Mouse (Mus musculus): ENCODE measurements around the gene Trappc1. TPM values are rescaled to one million over a fixed set of nuclear protein-coding genes. Genes with fewer than 3 reads are reported as not detected.

Gene Trappc1
- total RNA-seq, 2 experiments from 2014 or later, result 67.1 to 69.1 TPM

DNA sequence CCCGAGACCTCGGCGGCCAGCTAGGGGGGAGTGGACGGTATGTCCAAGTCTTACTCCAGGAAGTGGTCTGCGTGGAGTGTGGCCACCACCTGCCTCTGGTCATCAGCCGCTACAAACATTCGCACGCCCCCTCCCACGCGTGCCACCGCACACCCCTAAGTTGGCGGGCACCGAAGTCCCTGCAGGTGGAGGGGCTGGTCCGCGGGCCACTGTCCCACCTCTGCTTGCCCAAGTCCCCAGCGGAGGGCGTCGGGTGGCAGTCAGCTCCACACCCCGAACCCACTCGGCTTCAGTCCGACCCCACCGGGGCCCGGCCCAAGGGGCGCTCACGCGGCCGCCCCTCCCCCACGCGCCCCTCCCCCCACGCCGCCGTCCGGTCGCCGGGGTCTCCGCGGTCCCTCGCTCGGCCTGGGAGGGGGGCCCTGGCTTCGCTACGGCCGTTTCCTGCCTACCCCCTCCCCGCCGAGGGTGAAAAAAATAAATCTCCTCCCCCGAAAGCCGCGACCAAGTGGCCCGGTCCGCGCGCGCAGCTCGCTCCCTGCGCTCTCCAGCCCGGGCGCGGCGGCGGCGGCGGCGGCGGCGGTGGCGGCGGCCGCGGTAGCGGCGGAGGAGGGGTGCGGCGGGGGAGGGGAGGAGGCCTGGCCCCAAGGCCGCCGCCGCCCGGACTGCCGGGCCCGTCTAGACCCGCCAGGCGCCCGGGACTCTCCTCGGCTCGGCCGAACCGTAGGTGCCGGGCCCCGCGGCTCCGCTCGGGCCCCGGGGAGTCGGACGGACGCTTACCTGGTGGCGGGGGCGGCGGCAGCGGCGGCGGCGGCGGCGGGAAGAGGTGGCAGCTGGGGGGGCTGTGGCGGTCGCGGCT lies 44.8 kb downstream of the Trappc1 start:
- intact Hi-C loops (cut with DNase I), result no loop called here
- DNase-seq, result peak; percentile 50

DNA sequence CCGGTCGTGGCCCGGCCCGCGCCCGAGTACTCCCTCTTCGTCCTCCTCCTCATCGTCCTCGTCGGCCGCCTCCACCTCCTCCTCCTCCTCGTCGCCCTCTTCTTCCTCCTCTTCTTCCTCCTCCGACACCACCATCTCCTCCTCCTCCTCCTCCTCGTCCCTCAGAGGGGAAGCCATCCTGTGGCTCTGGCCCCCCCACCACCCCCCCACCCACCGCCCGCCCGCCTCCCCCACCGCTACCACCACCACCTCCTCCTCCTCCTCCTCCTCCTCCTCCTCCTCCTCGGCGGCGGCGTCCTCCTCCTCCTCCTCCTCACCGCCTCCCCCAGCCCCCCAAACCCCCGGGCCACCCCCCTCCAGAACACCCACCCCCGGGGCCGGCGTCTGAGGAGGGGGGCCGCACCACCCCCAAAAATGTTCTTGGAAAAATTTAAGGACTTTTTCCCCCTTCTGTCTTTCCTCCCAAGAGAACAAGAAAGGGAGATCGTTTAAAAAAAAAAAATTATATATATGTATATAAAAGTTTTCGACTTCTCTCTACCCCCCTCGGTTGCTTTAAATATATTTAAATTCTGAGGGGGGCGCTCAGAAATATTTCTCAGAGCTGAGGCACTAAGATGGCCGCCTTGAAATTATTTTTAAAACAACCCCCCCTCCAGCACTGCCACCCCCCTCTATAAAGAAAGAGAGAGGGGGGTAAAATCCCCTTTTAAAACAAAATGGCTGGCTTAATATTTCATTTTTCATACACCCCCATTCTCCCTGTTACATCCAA lies 45.6 kb downstream of the Trappc1 start, which contains the start of gene Chd3:
Chd3 (minus strand) TSS at position 192 of the 775 bp plus-strand sequence.
- intact Hi-C loops (cut with DNase I), result no loop called here
- no peak for DNase-seq

DNA sequence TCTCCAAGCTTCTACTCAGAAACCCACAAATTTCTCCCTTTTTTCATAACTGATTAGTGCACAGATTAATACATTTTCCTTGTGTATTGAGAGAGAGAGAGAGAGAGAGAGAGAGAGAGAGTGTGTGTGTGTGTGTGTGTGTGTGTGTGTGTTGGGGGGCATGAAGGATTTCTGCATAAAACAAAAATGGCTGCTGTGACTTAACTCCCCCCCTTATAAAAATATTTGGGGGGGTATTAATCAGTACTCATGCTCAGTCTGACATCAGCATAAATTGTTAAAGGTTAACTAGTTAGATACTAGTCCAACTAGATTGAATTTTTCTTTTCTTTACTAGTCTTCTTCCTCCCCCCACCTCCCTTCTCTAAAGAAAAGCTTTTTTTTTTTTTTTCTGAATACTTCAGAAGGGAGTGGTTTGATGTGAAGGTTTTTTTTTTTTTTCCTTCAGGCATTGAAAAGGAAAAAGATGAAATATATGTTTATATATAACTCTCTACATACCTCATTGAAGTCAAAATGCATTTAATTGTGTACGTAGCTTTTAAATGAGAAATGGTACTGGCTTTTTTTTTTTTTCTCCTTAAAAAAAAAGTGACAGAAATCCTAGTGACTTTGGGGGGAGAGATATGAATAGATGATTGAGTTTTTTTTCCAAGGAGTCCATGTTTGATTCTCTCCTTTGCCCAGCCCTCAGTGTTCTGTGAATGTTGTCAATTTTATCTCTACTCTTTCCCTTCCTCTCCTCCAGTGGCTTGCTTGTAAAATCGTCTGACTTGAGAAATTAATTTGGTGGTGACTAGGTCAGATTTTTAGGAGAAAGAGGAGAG lies 46.4 kb downstream of the Trappc1 start:
- intact Hi-C loops (cut with DNase I), result no loop called here

DNA sequence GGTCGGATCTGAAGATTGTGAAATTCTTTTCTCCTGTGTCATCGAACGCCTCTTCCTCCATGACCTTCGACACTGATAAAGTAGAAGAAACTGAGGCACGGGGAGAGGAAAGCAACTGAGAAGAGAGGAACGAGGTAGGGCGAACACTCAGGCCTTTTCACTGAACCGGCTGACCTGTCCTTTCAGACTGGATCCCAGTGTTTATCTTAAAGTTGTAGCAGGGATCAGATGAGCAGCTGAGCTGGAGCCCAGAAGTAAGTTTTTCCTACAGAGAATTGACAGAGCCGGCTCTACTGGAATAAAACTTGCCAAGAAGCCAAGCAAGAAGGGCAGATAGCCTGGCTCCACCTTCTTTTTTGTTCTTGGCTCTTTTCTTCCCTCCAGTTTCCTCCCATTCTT lies 47.0 kb downstream of the Trappc1 start:
- intact Hi-C loops (cut with DNase I), result no loop called here
- DNase-seq, result no peak

More for the DNA sequence above, 46.4 kb downstream of the Trappc1 start:
- DNase-seq, result no peak

DNA sequence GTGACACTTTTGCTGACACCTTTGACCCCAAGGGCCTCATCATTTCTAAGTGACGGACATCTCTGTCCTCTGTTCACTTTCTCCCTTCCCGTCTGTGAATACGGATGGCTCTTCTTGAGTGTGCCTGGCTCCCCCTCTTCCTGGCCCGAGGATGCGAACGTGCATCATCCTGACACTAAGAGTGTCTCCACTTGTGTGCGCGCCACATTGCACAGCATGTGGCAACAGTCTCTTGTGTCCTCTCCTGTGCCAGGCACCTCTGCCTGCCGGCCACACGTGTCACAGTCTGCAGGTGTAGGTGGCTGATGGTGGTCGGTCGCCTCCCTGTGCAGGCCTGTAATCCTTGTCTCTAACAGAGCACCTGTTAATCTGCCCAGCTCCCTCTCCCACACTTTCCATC lies 47.8 kb downstream of the Trappc1 start:
- intact Hi-C loops (cut with DNase I), result no loop called here
- DNase-seq, result no peak

DNA sequence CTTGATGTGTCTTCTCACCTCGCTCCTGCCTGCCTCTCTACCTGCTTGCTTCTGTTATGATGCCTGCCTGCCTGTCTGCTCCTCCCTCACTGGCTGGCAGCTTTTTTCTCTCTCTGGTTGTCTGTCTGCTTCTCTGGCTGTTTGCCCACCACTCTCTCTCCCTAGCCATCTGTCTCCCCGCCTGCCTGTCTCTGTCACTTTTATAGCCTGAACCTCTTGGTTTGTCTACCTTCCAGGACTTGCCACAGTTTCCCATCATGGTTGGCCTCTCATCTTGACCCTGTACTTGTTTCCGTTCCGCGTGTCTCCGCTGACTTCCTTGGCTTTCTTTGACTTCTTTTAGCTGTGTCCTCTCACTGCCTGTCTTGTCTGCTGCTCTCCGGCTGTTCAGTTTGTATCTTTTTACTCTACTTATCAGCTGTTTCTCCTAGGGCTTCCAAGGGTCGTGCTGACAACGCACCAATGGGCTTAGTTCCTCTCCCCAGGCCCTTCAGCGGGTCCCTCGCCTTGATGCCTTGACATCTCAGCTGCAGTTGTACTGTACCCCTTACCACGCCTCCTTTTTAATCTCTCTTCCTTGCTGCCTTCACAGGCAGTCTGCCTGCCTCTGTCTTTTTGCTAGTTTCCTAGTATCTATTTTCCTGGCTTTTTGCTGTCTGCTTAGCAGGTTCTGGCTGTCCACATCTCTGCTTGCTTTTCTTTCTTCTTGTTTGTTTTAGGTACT lies 48.4 kb downstream of the Trappc1 start:
- DNase-seq, result peak; percentile 86
- intact Hi-C loops (cut with DNase I), result no loop called here

DNA sequence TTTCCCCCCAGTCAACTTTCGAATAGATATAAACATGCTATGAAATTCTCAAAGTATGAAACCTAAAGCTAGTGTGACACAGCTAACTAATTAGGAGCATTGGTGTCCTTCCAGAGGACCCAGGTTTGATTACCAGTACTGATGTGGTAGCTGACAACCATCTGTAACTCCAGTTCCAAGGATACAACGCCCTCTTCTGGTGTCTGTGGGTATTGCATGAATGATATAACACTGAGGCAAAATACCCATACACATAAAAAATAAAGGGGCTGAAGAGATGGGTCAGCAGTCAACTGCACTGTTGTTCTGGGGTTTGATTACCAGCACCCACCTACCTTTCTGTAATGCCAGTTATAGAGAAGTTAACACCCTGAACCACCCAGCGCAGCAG lies 49.0 kb downstream of the Trappc1 start:
- intact Hi-C loops (cut with DNase I), result no loop called here

DNA sequence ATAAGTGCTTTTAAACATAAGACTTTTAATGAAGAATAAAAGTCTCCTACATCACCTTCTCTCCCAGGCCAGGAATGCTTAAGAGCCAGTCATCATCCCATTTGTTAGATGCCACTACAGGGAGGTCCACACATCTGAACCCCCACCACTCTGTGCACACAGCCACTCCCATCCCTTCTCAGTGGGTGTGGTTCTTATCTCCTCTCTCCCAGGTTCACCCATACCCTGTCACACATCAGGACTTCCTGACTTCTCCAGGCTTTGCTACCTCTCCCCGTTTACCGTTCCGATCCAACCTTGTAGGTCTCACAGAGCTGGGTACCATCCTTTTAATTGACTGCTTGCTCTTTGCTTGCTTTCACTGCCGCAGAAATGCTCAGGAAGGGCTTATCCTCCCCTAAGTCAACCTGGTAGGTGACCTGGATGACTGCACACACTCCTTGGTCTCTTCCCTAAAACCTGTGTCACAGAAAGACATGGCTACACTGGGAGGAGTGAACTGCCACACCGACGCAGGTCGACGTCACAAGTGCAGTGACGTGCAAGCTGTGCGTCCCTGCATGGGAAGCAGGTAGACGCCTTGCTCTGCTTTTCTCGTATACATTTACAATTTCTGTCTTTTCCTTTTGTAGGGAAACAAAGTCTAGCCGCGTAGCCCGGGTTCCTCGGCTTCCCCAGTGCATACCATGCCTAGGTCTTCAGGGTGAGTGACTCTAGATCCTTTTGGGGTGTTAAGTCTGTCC lies 49.6 kb downstream of the Trappc1 start:
- intact Hi-C loops (cut with DNase I), result no loop called here
- no peak for DNase-seq

More for the DNA sequence above, 49.0 kb downstream of the Trappc1 start:
- no peak for DNase-seq

Other genes starting within 250 kb of the Trappc1 start
- gene Vamp2, start 235.5 kb upstream of the Trappc1 start, total RNA-seq (2021), result 100 to 1,000 TPM; 579 to 594 TPM
- 10 to 100 TPM; 52.8 to 58.0 TPM for gene Per1, start 228.8 kb upstream of the Trappc1 start, total RNA-seq (2021)
- 1 to 10 TPM; 2.3 to 2.6 TPM for gene Hes7, start 203.6 kb upstream of the Trappc1 start, total RNA-seq (2021)
- gene 9130213A22Rik, start 201.4 kb upstream of the Trappc1 start, total RNA-seq (2021), result 1 to 10 TPM; 1.2 to 1.7 TPM
- 10 to 100 TPM; 10.8 to 13.1 TPM for gene Aloxe3, start 198.1 kb upstream of the Trappc1 start, total RNA-seq (2021)
- gene Alox12b, start 167.0 kb upstream of the Trappc1 start, total RNA-seq (2021), result under 1 TPM; 0.16 to 0.18 TPM
- 1 to 10 TPM; 1.2 to 2.5 TPM for gene Alox8, start 126.1 kb upstream of the Trappc1 start, total RNA-seq (2021)
- under 1 TPM; 0.52 to 0.87 TPM for gene Gucy2e, start 86.9 kb upstream of the Trappc1 start, total RNA-seq (2021)
- 10 to 100 TPM; 23.9 to 25.2 TPM for gene Cntrob, start 205 bp upstream of the Trappc1 start, total RNA-seq (2021)
- 10 to 100 TPM in 1 of 2 experiments, 1 to 10 TPM in 1; 8.8 to 12.6 TPM for gene Kcnab3, start 2.3 kb downstream of the Trappc1 start, total RNA-seq (2021)
- 10 to 100 TPM; 77.3 to 89.1 TPM for gene Rnf227, start 16.5 kb downstream of the Trappc1 start, total RNA-seq (2021)
- 100 to 1,000 TPM; 552 to 572 TPM for gene Chd3, start 45.4 kb downstream of the Trappc1 start, total RNA-seq (2021)
- 10 to 100 TPM; 60.2 to 63.9 TPM for gene Naa38, start 71.5 kb downstream of the Trappc1 start, total RNA-seq (2021)
- gene Cyb5d1, start 71.7 kb downstream of the Trappc1 start, total RNA-seq (2021), result 10 to 100 TPM; 36.3 to 41.1 TPM
- gene Tmem88, start 74.3 kb downstream of the Trappc1 start, total RNA-seq (2021), result 1 to 10 TPM; 3.1 to 4.2 TPM
- 10 to 100 TPM; 77.2 to 85.8 TPM for gene Kdm6b, start 89.7 kb downstream of the Trappc1 start, total RNA-seq (2021)
- gene Dnah2, start 225.1 kb downstream of the Trappc1 start, total RNA-seq (2021), result 1 to 10 TPM; 9.3 to 9.7 TPM
- 100 to 1,000 TPM; 180 to 225 TPM for gene Efnb3, start 236.2 kb downstream of the Trappc1 start, total RNA-seq (2021)